Mouse (Mus musculus) liver, embryonic 15.5 days (tissue): ENCODE results near the gene Plau. TPM values are rescaled to one million over a fixed set of nuclear protein-coding genes. Genes with fewer than 3 reads are reported as not detected.

Experiments used
- ATAC-seq: fragments of 200-750 bp; cut with Nextera tagmentation; 2 replicates; pipeline ENCODE4 v1.8.0; 2017; ENCODE audit warnings: moderate number of reproducible peaks, mild to moderate bottlenecking, moderate library complexity; ENCODE audit not compliant: insufficient read depth
- H3K27ac ChIP-seq: fragments of 300-500 bp; sonication (generic); replicated peaks from 2 replicates; pipeline ENCODE4 v1.5.1; 2015; ENCODE audit warnings: mild to moderate bottlenecking, inconsistent platforms
- H3K27me3 ChIP-seq: fragments of 300-500 bp; sonication (generic); 2 replicates; pipeline ENCODE4 v1.6.1; 2015; ENCODE audit warnings: mild to moderate bottlenecking, inconsistent platforms
- H3K36me3 ChIP-seq: fragments of 300-500 bp; sonication (generic); replicated peaks from 2 replicates; pipeline ENCODE4 v1.6.1; 2015; ENCODE audit warnings: moderate library complexity, mild to moderate bottlenecking, inconsistent platforms
- H3K4me1 ChIP-seq: fragments of 300-500 bp; sonication (generic); replicated peaks from 2 replicates; pipeline ENCODE4 v1.6.1; 2015; ENCODE audit warnings: inconsistent platforms
- H3K4me2 ChIP-seq: fragments of 300-500 bp; sonication (generic); 2 replicates; pipeline ENCODE4 v1.6.1; 2015; ENCODE audit warnings: moderate library complexity, mild to moderate bottlenecking, inconsistent platforms
- H3K4me3 ChIP-seq: fragments of 300-500 bp; sonication (generic); replicated peaks from 2 replicates; pipeline ENCODE4 v1.5.1; 2015; ENCODE audit warnings: mild to moderate bottlenecking, inconsistent platforms
- H3K9ac ChIP-seq: fragments of 300-500 bp; sonication (generic); 2 replicates; pipeline ENCODE4 v1.6.1; 2015; ENCODE audit warnings: moderate library complexity, mild to moderate bottlenecking, inconsistent platforms
- H3K9me3 ChIP-seq: fragments of 300-500 bp; sonication (generic); replicated peaks from 2 replicates; pipeline ENCODE4 v1.6.1; 2016; ENCODE audit warnings: inconsistent platforms
- WGBS: fragments of 180-500 bp; shearing (Covaris S2); methylation state at CpG from one replicate; pipeline ENCODE4 v1.1.7; 2015; ENCODE audit warnings: mixed read lengths; ENCODE audit not compliant: insufficient replicate concordance; 5-methylcytosine and 5-hydroxymethylcytosine counted together
- polyA plus RNA-seq: library from polyadenylated mRNA; unstranded; fragments of >200 nt; fragmentation: Nextera tagmentation; extraction: Ambion mirVana; gene quantifications from 2 replicates; pipeline ENCODE4 v1.2.1, GENCODE M21; 2015

Plau gene
- polyA plus RNA-seq, 1 experiment from 2014 or later = 0.76 TPM

DNA sequence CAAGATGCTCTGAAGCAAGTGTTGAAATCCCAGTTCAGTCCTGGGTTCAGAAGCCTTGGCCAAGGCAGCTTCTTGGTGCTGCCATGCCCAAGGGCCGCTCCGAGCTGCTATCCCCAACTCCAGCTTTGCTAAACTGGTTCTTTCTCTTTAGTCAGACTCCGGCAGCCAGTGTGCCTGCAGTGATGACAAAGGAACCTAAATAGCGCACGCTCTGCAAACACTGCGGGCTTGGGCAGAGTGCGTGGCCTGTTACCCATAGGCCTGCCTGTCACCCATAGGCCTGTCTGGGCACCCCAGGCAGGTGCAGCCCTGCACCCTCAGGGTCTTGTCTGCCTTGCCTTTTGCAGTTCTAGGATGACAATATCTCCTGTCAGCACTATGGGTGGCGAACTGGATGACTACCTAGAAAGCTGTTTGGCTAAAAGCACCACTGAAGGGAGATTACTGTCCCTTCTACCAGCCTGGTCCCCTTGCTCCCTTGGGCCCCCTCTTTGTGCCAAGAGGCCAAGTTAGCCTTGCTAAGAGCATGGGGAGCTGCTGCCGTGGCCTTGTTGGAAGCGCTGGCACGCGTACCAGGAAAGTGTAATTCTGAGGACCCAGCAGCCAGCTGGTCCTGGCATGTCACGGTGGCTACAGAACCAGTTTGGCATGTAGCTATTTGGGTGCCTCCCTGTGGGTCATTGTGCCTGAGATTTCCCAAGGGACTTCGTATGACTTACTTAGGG lies 30.2 kb upstream of the Plau start:
- Histone ChIP-seq H3K27me3 (peaks cover 8% of the 10 kb centered on the region), H3K36me3 (no peaks in the 10 kb centered on the region), H3K9me3 (no peaks in the 10 kb centered on the region), H3K27ac (no peak overlapping the region), H3K4me1 (peaks cover 3% of the 10 kb centered on the region), H3K9ac (no peak overlapping the region), H3K4me2 (no peak overlapping the region), H3K4me3 (no peak overlapping the region)
- no peak for ATAC-seq
- WGBS = 77% methylated on average over 14 of the region's 14 CpGs

DNA sequence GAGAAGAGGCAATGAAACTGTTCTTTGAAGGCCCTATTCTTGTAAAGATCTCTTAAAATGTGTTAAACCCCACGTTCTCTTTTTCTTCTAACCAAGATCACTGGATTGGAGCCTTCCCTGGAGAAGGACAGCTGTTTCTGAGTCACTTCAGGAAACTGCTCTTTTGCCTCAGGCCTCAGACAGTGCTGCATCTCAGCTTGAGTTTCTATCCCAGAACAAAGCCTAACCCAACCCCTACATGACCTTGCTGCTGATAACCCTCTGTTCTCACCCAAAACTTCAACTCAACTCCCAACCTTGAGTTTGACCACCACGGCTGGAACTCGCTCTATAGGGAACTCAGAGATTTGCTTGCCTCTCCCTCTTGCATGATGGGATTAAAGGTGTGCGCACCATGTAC lies 27.1 kb upstream of the Plau start:
- Histone ChIP-seq H3K4me1 (no peaks in the 10 kb centered on the region), H3K4me2 (no peak overlapping the region), H3K9me3 (no peaks in the 10 kb centered on the region), H3K36me3 (no peaks in the 10 kb centered on the region), H3K4me3 (no peak overlapping the region), H3K27ac (no peak overlapping the region), H3K9ac (no peak overlapping the region), H3K27me3 (peaks cover 18% of the 10 kb centered on the region)
- WGBS = 63% methylated on average over 4 of the region's 4 CpGs
- ATAC-seq = no peak

DNA sequence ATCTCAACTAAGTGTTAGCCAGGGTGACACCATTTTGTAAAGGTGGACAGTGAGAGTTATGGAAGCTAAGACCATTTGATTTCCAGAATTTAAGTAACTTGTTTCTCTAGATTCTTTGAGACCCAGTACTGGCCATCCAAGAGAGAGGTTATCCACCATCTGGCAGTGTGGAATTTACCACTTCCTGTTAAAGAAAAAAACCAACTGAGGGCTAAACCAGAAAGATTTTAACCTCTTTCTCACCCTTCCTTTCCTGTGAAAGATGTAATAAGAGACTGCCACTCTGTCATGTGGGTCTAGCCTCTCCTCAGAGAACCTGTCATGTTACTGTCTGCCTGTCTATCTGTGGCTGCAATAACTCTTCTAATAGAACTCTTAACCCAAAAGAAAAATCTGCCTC lies 26.6 kb upstream of the Plau start:
- Histone ChIP-seq H3K4me3 (no peak overlapping the region), H3K4me1 (no peaks in the 10 kb centered on the region), H3K9me3 (no peaks in the 10 kb centered on the region), H3K4me2 (no peak overlapping the region), H3K36me3 (no peaks in the 10 kb centered on the region), H3K27me3 (peaks cover 18% of the 10 kb centered on the region), H3K27ac (no peak overlapping the region), H3K9ac (no peak overlapping the region)
- no peak for ATAC-seq

DNA sequence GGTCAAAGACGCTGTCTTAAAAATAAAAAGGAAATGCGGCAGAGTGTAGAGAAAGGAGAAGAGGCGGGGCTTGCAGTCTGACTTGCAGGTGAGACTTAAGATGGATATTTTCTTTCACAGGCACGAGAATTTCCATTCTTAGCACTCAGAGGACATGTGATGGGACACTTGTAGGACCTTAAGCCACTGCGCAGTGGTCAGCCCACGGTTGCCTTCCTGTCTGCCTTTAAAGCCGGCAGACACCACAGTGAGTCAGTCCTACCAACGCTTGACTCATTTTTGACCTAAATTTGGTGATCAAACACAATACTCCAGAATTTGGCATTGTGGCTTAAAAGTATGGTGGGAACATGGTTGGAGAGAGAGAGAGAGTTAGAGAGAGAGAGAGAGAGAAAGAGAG lies 25.2 kb upstream of the Plau start:
- Histone ChIP-seq H3K4me2 (no peak overlapping the region), H3K4me3 (no peak overlapping the region), H3K4me1 (no peaks in the 10 kb centered on the region), H3K9ac (no peak overlapping the region), H3K27me3 (peaks cover 14% of the 10 kb centered on the region; the same call in 1 of the 2 replicates), H3K27ac (no peak overlapping the region), H3K9me3 (no peaks in the 10 kb centered on the region), H3K36me3 (no peaks in the 10 kb centered on the region)
- ATAC-seq = no peak
- 42% methylated on average over 8 of the region's 8 CpGs for WGBS

DNA sequence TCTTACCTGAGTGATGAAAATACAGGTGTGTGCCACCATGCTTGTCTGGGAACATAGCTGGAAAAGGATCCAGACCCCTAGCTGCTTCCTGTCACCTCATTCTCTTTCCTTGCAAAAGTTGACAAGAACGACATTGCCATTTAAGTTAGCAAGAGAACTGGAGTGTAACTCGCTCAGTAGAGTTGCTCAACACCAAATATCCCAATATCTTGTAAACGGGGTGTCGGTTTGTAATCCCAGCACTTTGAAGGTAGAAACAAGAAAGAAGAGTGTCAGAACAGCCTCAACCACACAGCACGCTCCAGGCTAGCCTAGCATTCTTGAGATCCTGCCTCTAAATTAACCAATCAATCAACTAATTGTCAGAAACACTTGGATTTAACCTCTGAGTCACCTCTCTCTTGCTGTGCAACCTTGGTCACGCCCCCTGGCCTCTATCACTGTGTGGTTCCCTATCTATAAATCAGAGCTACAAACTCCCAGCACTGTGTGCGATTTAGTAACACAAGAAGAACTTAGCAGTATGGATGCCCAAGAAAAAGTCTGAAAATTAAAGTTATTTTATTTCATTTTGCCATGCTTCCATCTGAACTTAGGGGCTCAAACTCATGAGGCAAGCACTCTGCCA lies 24.6 kb upstream of the Plau start:
- Histone ChIP-seq H3K9me3 (no peaks in the 10 kb centered on the region), H3K27me3 (peaks cover 14% of the 10 kb centered on the region; the same call in 1 of the 2 replicates), H3K36me3 (no peaks in the 10 kb centered on the region), H3K9ac (no peak overlapping the region), H3K4me1 (no peaks in the 10 kb centered on the region), H3K4me3 (no peak overlapping the region), H3K4me2 (no peak overlapping the region), H3K27ac (no peak overlapping the region)
- WGBS = 49% methylated on average over 7 of the region's 7 CpGs
- no peak for ATAC-seq

DNA sequence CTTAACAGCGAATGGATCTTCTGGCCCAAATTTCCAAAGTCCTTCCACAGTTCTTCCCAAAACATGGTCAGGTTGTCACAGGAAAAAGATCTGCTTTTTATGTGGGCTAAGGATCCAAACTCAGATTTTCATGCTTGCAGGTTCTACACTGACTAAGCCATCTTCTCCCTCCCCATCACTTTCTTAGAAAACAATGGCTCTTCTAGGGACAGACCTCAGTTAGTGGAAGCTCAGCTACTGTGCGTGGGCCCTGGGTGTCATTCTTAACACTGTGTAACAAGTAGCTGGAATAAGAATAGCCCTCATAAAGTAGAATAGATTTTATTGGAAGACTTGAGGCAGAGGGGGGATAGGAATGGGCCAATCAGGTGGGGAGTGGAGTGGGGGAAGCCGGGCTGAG lies 21.0 kb upstream of the Plau start:
- H3K27me3 ChIP-seq = peaks cover 14% of the 10 kb centered on the region; the same call in 1 of the 2 replicates
- no peaks in the 10 kb centered on the region for H3K36me3 ChIP-seq
- no peak overlapping the region for H3K9ac ChIP-seq
- no peaks in the 10 kb centered on the region for H3K9me3 ChIP-seq
- H3K27ac ChIP-seq = no peak overlapping the region
- no peak overlapping the region for H3K4me3 ChIP-seq
- no peak overlapping the region for H3K4me2 ChIP-seq
- no peaks in the 10 kb centered on the region for H3K4me1 ChIP-seq
- no peak for ATAC-seq
- WGBS = 70% methylated on average over 3 of the region's 3 CpGs

DNA sequence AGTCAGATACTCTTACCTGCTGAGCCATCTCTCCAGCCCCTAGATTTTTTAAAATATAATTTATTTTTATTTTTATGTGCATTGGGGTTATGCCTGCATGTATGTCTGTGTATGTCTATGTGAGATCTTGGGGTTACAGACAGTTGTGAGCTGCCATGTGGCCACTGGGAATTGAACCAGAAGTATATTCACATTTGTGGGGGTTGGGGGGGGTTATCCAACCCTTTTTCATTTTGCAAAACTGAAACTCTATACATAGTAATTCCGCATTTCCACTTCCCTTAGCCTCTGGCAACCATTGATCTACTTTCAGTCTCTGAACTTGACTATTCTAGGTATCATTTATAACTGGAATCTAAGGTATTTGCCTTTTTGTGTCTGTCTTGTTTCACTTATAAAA lies 11.9 kb upstream of the Plau start:
- H3K4me2 ChIP-seq = no peak overlapping the region
- no peak overlapping the region for H3K9ac ChIP-seq
- H3K9me3 ChIP-seq = no peaks in the 10 kb centered on the region
- no peaks in the 10 kb centered on the region for H3K27me3 ChIP-seq
- H3K36me3 ChIP-seq = no peaks in the 10 kb centered on the region
- no peak for ATAC-seq
- H3K27ac ChIP-seq = no peak overlapping the region
- no peaks in the 10 kb centered on the region for H3K4me1 ChIP-seq
- WGBS = 53% methylated on average over 1 of the region's 1 CpGs
- H3K4me3 ChIP-seq = no peak overlapping the region

DNA sequence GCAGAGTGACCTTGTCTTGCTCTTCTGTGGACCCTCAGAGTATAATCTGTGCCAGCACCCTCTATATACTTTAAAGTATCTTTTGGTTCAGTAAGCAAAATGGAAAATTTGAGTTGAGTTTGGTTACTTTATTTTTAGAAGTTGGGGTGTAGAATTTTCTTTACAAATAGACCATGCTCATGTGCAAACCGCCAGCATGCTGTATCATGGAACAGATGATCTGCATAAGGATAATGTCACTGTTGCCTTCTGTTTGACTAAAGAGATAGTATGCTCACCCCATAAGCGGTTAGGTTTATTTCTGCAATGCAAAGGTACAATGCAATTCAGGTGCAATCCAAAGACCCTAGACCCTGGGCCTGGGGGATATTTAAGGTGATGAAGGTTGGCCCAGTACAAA lies 10.9 kb upstream of the Plau start:
- H3K4me1 ChIP-seq = no peaks in the 10 kb centered on the region
- H3K27ac ChIP-seq = no peak overlapping the region
- no peaks in the 10 kb centered on the region for H3K36me3 ChIP-seq
- no peak overlapping the region for H3K9ac ChIP-seq
- no peak for ATAC-seq
- H3K4me2 ChIP-seq = no peak overlapping the region
- no peak overlapping the region for H3K4me3 ChIP-seq
- H3K9me3 ChIP-seq = no peaks in the 10 kb centered on the region
- H3K27me3 ChIP-seq = no peaks in the 10 kb centered on the region
- 69% methylated on average over 2 of the region's 2 CpGs for WGBS

DNA sequence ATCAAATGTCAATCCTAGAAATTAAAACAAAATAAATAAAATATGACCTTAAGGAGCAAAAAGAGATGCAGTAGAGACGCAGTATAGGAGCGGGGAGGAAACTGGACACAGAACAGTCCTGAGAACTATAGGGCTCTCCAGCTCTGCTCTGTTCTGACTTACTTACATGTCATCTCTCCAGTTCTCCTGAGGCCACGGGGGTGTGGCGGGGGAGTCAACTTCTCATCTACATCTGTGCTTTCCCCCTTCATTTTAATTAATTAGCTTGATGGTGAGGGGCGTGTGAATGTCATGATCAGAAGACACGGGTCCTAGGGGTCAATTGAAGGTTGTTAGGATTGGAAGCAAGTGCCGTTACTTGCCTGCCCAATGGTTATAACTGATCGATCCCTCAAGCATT lies 9.4 kb upstream of the Plau start:
- H3K9ac ChIP-seq = no peak overlapping the region
- no peak overlapping the region for H3K4me3 ChIP-seq
- H3K9me3 ChIP-seq = no peaks in the 10 kb centered on the region
- ATAC-seq = no peak
- H3K4me1 ChIP-seq = no peaks in the 10 kb centered on the region
- no peak overlapping the region for H3K4me2 ChIP-seq
- H3K36me3 ChIP-seq = no peaks in the 10 kb centered on the region
- 65% methylated on average over 8 of the region's 8 CpGs for WGBS
- no peaks in the 10 kb centered on the region for H3K27me3 ChIP-seq
- no peak overlapping the region for H3K27ac ChIP-seq

DNA sequence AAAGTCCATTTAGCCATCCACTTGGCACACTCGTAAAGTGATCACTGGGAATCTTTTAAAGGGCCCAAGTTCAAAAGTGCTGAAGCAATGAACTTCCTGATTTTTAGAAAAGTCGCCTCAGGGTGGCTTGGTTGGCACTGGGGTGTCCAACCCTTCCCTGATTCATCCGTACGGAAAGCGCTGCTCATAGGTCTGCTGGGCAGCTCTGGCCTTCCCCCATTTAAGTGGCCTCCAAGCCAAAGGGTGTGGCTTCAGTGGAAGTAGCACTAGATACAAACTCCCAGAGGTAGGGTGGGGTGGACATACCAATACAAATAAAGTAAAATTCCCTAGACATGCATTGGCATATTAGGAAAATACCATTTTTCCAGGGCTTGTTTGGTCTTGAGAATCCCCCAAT lies 9.0 kb upstream of the Plau start:
- 69% methylated on average over 5 of the region's 5 CpGs for WGBS
- no peaks in the 10 kb centered on the region for H3K36me3 ChIP-seq
- no peak for ATAC-seq
- no peak overlapping the region for H3K4me3 ChIP-seq
- no peak overlapping the region for H3K4me2 ChIP-seq
- no peak overlapping the region for H3K9ac ChIP-seq
- H3K27me3 ChIP-seq = no peaks in the 10 kb centered on the region
- H3K9me3 ChIP-seq = no peaks in the 10 kb centered on the region
- no peak overlapping the region for H3K27ac ChIP-seq
- H3K4me1 ChIP-seq = no peaks in the 10 kb centered on the region

DNA sequence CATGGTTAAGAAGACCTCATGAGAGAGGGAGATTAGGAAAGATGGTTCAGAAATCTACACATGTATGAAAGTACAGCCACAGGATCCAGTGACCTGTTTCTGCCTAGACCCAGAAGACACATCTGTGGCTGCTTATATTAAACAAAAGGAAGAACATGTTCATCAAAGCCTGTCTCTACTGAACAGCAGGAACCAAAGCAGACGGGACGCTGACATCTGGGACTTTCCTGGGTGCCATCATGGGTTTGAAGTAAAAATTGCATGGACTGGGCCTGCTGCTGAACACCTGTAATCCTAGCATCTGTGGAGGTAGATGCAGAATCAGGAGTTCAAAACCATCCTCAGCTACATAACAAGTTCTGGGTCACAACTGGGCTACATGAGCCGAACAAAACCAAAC lies 7.9 kb upstream of the Plau start:
- 69% methylated on average over 3 of the region's 3 CpGs for WGBS
- no peak for ATAC-seq
- Histone ChIP-seq H3K27me3 (peaks cover 3% of the 10 kb centered on the region; the same call in 1 of the 2 replicates), H3K9me3 (no peaks in the 10 kb centered on the region), H3K27ac (no peak overlapping the region), H3K36me3 (no peaks in the 10 kb centered on the region), H3K4me2 (no peak overlapping the region), H3K9ac (no peak overlapping the region), H3K4me3 (no peak overlapping the region), H3K4me1 (no peaks in the 10 kb centered on the region)
